Mouse (Mus musculus): ENCODE results near the gene Pfkfb3. TPM values are rescaled to one million over a fixed set of nuclear protein-coding genes. Genes with fewer than 3 reads are reported as not detected.

Gene Pfkfb3
- polyA plus RNA-seq, 1 experiment from 2014 or later = 16.1 TPM

DNA sequence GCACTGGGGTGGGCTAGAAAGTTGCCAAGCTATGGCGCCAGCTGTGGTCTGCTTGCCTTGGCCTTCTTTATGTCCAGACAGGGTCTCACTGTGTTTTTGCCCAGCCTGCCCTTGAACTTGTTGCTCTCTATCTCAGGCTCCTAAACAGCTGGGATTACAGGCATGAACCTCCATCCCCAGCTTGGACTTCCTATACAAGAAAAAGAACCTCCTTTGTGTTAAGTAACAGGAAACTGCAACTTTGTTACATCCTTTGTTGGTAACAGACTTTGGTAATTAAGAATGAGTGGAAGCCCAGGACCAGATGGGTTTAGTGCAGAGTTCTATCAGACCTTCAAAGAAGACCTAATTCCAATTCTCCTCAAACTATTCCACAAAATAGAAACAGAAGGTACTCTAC is 19.8 kb upstream of the Pfkfb3 start:
- no peak overlapping the region for H3K4me2 ChIP-seq (ENCODE audit: low read depth, low read length)
- no peak overlapping the region for H3K27ac ChIP-seq (ENCODE audit: low read length)
- H3K4me3 ChIP-seq (replicated peaks; ENCODE audit: low read length) = no peak overlapping the region
- no peak overlapping the region for H3K9ac ChIP-seq (ENCODE audit: low read length)
- H3K4me1 ChIP-seq (ENCODE audit: control insufficient read depth, insufficient read depth, low read length) = no peaks in the 10 kb centered on the region
- 88% methylated on average over 1 of the region's 1 CpGs for WGBS
- H3K27me3 ChIP-seq (ENCODE audit: control insufficient read depth, insufficient read depth, low read length) = no peaks in the 10 kb centered on the region
- H3K9me3 ChIP-seq (replicated peaks; ENCODE audit: control insufficient read depth, low read length) = no peaks in the 10 kb centered on the region
- no peak for ATAC-seq (ENCODE audit: insufficient read depth, low FRiP score)
- H3K36me3 ChIP-seq (ENCODE audit: control insufficient read depth, insufficient read depth, low read length) = no peaks in the 10 kb centered on the region

DNA sequence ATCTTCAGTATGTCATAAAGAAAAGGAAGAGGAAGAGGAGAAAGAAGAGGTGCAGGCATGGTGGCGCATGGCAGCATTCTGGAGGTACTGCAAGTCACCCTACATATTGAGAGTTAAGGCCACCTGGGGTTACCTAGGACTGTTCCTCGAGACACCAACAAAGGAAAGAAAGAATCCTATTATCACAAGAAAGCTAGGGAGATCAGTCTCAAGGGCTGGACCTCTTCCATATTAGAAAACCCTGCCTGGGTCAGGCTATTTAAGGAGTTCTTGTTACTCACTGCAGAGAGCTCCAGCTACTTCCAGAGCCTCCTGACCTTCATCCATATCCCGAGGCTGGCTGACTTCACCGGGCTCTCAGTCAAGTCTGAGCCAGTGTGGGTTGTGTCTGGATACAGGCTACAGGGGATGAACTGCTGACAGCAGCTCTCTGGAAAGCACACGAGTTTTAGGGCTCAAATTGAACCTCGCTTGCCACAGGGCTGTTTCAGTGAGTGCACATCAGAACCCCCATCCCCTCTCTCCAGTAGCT is 17.2 kb upstream of the Pfkfb3 start:
- WGBS = 54% methylated on average over 6 of the region's 6 CpGs
- Histone ChIP-seq H3K27me3 (ENCODE audit: control insufficient read depth, insufficient read depth, low read length) (no peaks in the 10 kb centered on the region), H3K4me3 (replicated peaks; ENCODE audit: low read length) (no peak overlapping the region), H3K36me3 (ENCODE audit: control insufficient read depth, insufficient read depth, low read length) (no peaks in the 10 kb centered on the region), H3K9ac (ENCODE audit: low read length) (no peak overlapping the region), H3K27ac (ENCODE audit: low read length) (no peak overlapping the region), H3K4me2 (ENCODE audit: low read depth, low read length) (no peak overlapping the region), H3K9me3 (replicated peaks; ENCODE audit: control insufficient read depth, low read length) (no peaks in the 10 kb centered on the region), H3K4me1 (ENCODE audit: control insufficient read depth, insufficient read depth, low read length) (no peaks in the 10 kb centered on the region)
- ATAC-seq (ENCODE audit: insufficient read depth, low FRiP score) = no peak

DNA sequence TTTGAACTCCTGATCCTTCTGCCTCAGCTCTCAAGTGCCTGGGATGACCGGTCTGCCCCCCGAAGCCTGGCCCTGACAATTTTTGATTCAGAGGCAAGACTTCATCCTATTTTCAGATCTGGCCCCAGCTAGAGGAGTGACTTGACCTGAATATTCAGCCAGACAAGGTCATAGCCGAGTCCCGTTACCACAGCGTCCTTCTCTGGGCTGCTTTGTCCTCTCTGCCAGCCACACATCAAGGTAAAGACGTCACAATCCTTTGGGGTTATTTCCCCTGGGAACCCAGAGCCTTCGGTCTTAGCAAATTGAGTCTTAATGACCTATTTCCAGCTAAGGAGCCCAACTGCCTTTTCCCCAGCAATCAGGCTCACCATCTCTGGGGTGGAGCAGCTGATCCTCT is 14.6 kb upstream of the Pfkfb3 start:
- Histone ChIP-seq H3K36me3 (ENCODE audit: control insufficient read depth, insufficient read depth, low read length) (no peaks in the 10 kb centered on the region), H3K27ac (ENCODE audit: low read length) (no peak overlapping the region), H3K4me1 (ENCODE audit: control insufficient read depth, insufficient read depth, low read length) (no peaks in the 10 kb centered on the region), H3K4me3 (replicated peaks; ENCODE audit: low read length) (no peak overlapping the region), H3K9me3 (replicated peaks; ENCODE audit: control insufficient read depth, low read length) (no peaks in the 10 kb centered on the region), H3K4me2 (ENCODE audit: low read depth, low read length) (no peak overlapping the region), H3K9ac (ENCODE audit: low read length) (no peak overlapping the region), H3K27me3 (ENCODE audit: control insufficient read depth, insufficient read depth, low read length) (no peaks in the 10 kb centered on the region)
- ATAC-seq (ENCODE audit: insufficient read depth, low FRiP score) = no peak
- 84% methylated on average over 7 of the region's 7 CpGs for WGBS

DNA sequence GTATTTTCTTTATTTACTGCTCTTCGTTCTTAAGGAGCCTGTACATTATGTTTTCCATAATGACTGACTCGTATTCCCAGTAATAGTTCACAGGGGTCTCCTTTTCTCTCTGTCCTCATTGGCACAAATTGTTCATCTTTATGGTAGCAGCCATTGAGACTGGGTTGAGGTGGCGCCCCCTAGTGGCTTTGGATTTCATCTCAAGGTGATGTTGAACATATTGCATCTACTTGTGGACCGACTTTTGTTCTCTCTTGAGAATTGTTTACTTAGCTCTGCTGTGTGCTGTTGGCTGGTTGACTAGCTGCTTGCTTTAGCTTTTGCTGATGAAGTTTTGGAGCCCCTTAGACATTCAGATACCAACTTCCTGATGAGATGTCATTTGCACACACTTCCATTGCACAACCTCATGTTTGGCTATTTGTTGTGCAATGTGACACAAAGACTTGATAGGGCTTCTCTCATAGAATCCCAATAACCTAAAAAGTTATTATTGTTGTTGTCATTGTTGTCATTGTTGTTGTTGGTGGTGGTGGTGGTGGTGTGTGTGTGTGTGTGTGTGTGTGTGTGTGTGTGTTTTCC is 14.0 kb upstream of the Pfkfb3 start:
- H3K27me3 ChIP-seq (ENCODE audit: control insufficient read depth, insufficient read depth, low read length) = no peaks in the 10 kb centered on the region
- ATAC-seq (ENCODE audit: insufficient read depth, low FRiP score) = no peak
- H3K36me3 ChIP-seq (ENCODE audit: control insufficient read depth, insufficient read depth, low read length) = no peaks in the 10 kb centered on the region
- H3K9me3 ChIP-seq (replicated peaks; ENCODE audit: control insufficient read depth, low read length) = no peaks in the 10 kb centered on the region
- H3K9ac ChIP-seq (ENCODE audit: low read length) = no peak overlapping the region
- no peak overlapping the region for H3K4me2 ChIP-seq (ENCODE audit: low read depth, low read length)
- H3K27ac ChIP-seq (ENCODE audit: low read length) = no peak overlapping the region
- no peaks in the 10 kb centered on the region for H3K4me1 ChIP-seq (ENCODE audit: control insufficient read depth, insufficient read depth, low read length)
- WGBS = 60% methylated on average over 4 of the region's 4 CpGs
- H3K4me3 ChIP-seq (replicated peaks; ENCODE audit: low read length) = no peak overlapping the region

DNA sequence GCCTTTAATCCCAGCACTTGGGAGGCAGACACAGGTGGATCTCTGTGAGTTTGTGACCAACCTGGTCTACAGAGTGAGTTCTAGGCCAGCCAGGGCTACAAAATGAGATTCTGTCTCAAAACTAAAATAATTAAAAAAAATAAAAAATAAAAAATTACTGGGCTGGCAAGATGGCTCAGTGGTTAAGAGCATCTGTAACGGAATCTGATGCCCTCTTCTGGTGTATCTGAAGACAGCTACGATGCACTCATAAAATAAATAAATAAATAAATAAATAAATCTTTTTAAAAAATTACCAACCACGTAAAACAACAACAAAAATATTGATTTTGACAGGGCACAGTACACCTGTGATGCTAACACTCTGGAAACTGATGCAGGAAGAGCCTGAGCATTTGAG is 13.0 kb upstream of the Pfkfb3 start:
- Histone ChIP-seq H3K4me3 (replicated peaks; ENCODE audit: low read length) (no peak overlapping the region), H3K9me3 (replicated peaks; ENCODE audit: control insufficient read depth, low read length) (no peaks in the 10 kb centered on the region), H3K4me2 (ENCODE audit: low read depth, low read length) (no peak overlapping the region), H3K27ac (ENCODE audit: low read length) (no peak overlapping the region), H3K36me3 (ENCODE audit: control insufficient read depth, insufficient read depth, low read length) (no peaks in the 10 kb centered on the region), H3K9ac (ENCODE audit: low read length) (no peak overlapping the region), H3K27me3 (ENCODE audit: control insufficient read depth, insufficient read depth, low read length) (no peaks in the 10 kb centered on the region), H3K4me1 (ENCODE audit: control insufficient read depth, insufficient read depth, low read length) (no peaks in the 10 kb centered on the region)
- 90% methylated on average over 3 of the region's 3 CpGs for WGBS
- no peak for ATAC-seq (ENCODE audit: insufficient read depth, low FRiP score)

DNA sequence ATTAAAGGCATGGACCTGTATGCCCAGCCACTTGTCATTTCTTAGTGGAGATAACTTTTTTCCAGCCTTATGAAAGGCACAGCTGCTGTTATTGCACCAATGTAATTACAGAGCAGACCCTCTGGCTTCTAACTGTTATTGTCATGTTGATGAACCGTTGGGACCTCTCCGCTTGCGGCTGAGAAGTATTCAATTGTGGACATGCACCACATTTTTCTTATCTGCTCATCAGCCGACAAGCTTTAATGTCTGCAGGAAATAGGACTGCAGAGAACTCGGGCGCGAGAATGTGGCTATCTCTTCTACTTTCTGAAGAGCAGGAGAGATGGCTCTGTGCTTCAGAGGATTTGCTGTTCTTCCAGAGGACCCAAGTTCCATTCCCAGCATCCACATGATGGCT is 12.4 kb upstream of the Pfkfb3 start:
- no peaks in the 10 kb centered on the region for H3K9me3 ChIP-seq (replicated peaks; ENCODE audit: control insufficient read depth, low read length)
- ATAC-seq (ENCODE audit: insufficient read depth, low FRiP score) = no peak
- H3K9ac ChIP-seq (ENCODE audit: low read length) = no peak overlapping the region
- no peaks in the 10 kb centered on the region for H3K4me1 ChIP-seq (ENCODE audit: control insufficient read depth, insufficient read depth, low read length)
- no peak overlapping the region for H3K4me3 ChIP-seq (replicated peaks; ENCODE audit: low read length)
- H3K27me3 ChIP-seq (ENCODE audit: control insufficient read depth, insufficient read depth, low read length) = no peaks in the 10 kb centered on the region
- H3K4me2 ChIP-seq (ENCODE audit: low read depth, low read length) = no peak overlapping the region
- no peak overlapping the region for H3K27ac ChIP-seq (ENCODE audit: low read length)
- H3K36me3 ChIP-seq (ENCODE audit: control insufficient read depth, insufficient read depth, low read length) = no peaks in the 10 kb centered on the region
- WGBS = 76% methylated on average over 7 of the region's 7 CpGs

DNA sequence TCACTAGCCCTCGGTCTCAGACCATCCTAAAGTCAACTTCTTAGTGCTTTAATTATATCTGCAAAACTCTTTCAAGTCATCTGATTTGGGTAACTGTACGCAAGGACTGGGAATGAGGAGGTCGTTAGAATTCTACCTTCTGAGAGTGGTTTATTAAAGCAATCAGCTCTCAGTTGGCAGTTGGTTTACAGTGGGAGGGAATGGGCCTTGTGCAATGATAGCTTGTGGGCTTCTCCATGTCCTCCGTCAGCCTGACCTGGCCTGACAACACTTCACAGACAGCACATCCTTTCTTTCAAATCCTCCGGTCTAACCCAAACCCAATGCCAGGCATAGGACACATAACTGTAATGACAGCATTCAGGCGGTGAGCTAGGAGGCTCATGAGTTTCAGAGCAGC is 10.9 kb upstream of the Pfkfb3 start:
- H3K9ac ChIP-seq (ENCODE audit: low read length) = no peak overlapping the region
- no peaks in the 10 kb centered on the region for H3K36me3 ChIP-seq (ENCODE audit: control insufficient read depth, insufficient read depth, low read length)
- no peak for ATAC-seq (ENCODE audit: insufficient read depth, low FRiP score)
- no peak overlapping the region for H3K27ac ChIP-seq (ENCODE audit: low read length)
- H3K4me2 ChIP-seq (ENCODE audit: low read depth, low read length) = no peak overlapping the region
- H3K27me3 ChIP-seq (ENCODE audit: control insufficient read depth, insufficient read depth, low read length) = no peaks in the 10 kb centered on the region
- no peaks in the 10 kb centered on the region for H3K4me1 ChIP-seq (ENCODE audit: control insufficient read depth, insufficient read depth, low read length)
- H3K4me3 ChIP-seq (replicated peaks; ENCODE audit: low read length) = no peak overlapping the region
- 80% methylated on average over 6 of the region's 6 CpGs for WGBS
- H3K9me3 ChIP-seq (replicated peaks; ENCODE audit: control insufficient read depth, low read length) = no peaks in the 10 kb centered on the region

DNA sequence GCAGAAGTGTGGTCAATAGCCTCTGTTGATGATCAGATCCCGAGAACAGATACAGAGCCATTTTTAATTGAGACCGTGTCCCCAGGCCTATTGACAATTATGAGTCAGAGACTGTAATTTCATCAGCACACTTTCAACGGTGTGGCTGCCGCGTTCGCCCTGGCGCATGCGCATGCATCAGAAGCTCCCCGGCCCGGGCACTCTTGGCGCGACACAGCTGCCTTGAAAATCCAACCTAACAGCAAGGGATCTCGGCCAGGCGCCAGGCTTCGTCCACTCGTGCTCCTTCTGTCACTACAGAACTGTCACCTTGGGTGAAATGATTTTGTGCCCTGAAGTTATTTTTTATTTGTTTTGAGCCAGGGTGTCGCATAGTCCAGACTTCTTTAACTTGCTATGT is 9.4 kb upstream of the Pfkfb3 start:
- WGBS = 89% methylated on average over 17 of the region's 17 CpGs
- Histone ChIP-seq H3K9me3 (replicated peaks; ENCODE audit: control insufficient read depth, low read length) (no peaks in the 10 kb centered on the region), H3K4me2 (ENCODE audit: low read depth, low read length) (no peak overlapping the region), H3K4me3 (replicated peaks; ENCODE audit: low read length) (no peak overlapping the region), H3K27ac (ENCODE audit: low read length) (no peak overlapping the region), H3K4me1 (ENCODE audit: control insufficient read depth, insufficient read depth, low read length) (no peaks in the 10 kb centered on the region), H3K9ac (ENCODE audit: low read length) (no peak overlapping the region), H3K27me3 (ENCODE audit: control insufficient read depth, insufficient read depth, low read length) (no peaks in the 10 kb centered on the region), H3K36me3 (ENCODE audit: control insufficient read depth, insufficient read depth, low read length) (no peaks in the 10 kb centered on the region)
- no peak for ATAC-seq (ENCODE audit: insufficient read depth, low FRiP score)

DNA sequence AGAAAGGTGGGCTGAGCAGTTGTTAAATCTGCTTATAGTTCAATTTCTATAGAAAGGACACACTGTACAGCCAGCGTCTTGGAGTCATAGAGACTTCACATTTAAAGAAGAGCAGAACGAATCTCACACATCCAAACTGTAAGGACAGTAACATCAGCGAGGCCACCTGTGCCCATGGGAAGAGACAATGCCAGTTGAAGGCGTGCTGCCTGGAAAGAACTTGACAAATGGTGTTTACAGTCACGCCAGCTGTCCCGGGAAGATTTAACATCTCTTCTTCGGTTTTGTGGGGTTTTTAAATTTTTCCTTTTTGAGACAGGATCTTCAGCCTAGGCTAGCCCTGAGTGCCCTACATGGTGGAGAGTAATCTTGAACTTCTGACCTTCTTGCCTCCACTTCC is 4.8 kb upstream of the Pfkfb3 start:
- H3K27me3 ChIP-seq (ENCODE audit: control insufficient read depth, insufficient read depth, low read length) = no peaks in the 10 kb centered on the region
- H3K27ac ChIP-seq (ENCODE audit: low read length) = no peak overlapping the region
- H3K4me1 ChIP-seq (ENCODE audit: control insufficient read depth, insufficient read depth, low read length) = no peaks in the 10 kb centered on the region
- ATAC-seq (ENCODE audit: insufficient read depth, low FRiP score) = no peak
- WGBS = 71% methylated on average over 7 of the region's 7 CpGs
- H3K36me3 ChIP-seq (ENCODE audit: control insufficient read depth, insufficient read depth, low read length) = no peaks in the 10 kb centered on the region
- no peak overlapping the region for H3K4me3 ChIP-seq (replicated peaks; ENCODE audit: low read length)
- no peaks in the 10 kb centered on the region for H3K9me3 ChIP-seq (replicated peaks; ENCODE audit: control insufficient read depth, low read length)
- no peak overlapping the region for H3K4me2 ChIP-seq (ENCODE audit: low read depth, low read length)
- no peak overlapping the region for H3K9ac ChIP-seq (ENCODE audit: low read length)

Measured in stomach, embryonic 16.5 days (tissue).